Mouse (Mus musculus) ES-Bruce4 (cell line): Measurements from ENCODE around the gene Prkce.

Experiments
- EP300 ChIP-seq: IDR thresholded peaks from 2 replicates; pipeline ENCODE4 v1.6.1; 2011; ENCODE audit warnings: low read depth, low read length; ENCODE audit not compliant: insufficient read depth
- POLR2A ChIP-seq: IDR thresholded peaks from one replicate; pipeline ENCODE4 v1.8.1; 2011; ENCODE audit warnings: low read length; ENCODE audit not compliant: insufficient read depth

- no peak for TF ChIP-seq EP300
- no peak for TF ChIP-seq POLR2A
These were observed 298.3 kb downstream of the Prkce start for GRCm38 (mm10) chr17:86465865-86466264.
